Mouse (Mus musculus): Measurements from ENCODE around the gene Tex2.
"Not testable (repeated sequence)": the region's sequence is repeated elsewhere in the genome, so short reads cannot be mapped to it uniquely, and the experiment has no call there.

Tex2 gene

GRCm38 (mm10) chr11:106503425-106503717 lies 109.9 kb downstream of the Tex2 start:
- no peak for DNase-seq

GRCm38 (mm10) chr11:106502631-106503424 lies 110.4 kb downstream of the Tex2 start:
- DNase-seq: no peak

DNA sequence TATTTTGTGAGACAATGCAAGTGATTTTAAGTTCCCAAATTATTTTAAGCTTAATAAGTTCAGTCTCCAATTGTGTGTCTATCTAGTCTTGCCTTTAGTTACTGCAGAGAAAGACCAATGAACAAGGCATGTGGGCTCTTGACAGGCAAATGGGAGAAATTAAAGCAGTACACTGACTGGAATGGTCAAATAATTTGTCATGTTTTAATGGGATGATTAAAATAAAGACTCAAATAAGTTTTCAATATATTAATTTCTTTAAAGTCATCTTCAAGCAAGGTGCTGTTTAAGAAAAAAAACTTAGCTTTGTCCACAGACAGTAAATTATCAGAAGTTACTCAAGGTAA lies 111.1 kb downstream of the Tex2 start:
- DNase-seq: no peak

GRCm38 (mm10) chr11:106501308-106502158 lies 111.7 kb downstream of the Tex2 start:
- DNase-seq: peak; percentile 77 to 80

DNA sequence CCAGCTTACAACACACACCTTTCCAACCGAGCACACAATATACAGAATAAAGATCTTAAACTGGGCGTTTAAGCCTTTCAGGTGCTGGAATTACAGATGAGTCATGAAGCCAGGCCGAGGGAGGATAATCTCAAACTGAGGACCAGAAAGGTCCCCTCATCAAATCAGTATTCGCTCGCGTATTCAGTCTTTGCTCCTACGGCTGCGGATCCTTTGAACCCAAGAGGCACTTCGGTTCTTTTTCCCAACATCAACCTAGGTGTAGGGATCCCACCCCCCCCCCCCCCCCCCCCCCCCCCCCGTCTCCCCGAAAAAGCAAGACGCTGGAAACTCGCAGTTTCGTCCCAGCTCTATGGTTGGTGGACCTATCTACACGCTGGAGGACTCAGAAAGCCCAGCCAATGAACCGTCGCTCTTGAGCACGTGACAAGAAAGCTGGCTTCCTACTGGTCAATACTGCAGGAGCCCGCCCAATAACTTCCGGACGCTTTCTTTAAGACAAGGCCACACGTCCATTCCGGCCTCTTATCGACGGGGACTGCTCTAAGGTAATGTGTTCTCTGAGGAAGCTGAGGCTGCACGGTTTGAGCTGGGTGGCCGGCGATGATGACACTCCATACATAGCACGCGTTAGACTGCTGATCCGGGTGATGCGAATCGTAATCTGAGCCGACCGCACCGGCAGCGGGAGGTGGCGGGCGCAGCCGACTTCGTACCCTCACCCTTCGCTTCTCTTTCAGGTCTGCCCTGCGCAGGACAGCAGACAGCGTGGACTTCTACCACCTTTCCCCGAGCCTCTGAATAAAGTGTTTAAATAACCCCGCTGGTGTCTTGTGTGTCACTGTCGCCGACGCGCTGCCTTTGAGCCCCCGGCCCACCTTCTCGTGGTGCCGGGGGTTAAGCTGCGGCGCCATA lies 112.6 kb downstream of the Tex2 start:
- DNase-seq: peak; percentile 95 to 96

DNA sequence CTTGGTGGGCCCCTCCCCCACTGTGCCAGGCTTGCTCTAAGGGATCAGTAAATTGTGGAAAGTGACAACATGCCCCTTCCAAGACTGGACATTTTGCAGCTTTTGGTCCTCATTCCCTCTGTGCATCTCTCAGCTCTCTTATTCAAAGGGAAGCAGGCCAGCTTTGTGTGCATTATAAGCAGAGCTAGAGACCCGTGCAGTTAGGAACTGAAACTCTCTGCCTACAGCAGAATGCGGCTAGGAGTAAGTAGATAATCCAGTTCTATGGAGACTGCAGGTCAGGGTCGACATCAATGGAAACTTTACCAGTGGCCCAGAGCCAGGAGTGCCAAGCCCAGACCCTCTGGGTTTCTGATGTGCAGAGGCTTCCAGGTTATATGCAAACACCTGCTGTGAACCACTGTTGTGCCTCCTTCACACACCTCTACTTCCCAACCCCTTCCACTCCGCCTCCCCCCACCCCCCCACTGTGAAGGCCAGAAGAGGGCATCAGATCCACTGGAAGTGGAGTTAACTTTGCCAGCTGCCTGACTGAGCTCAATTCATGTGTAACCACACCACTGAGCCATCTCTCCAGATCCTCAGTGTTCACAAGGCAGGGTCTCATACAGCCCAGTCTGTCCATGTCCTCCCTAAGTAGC lies 114.4 kb downstream of the Tex2 start:
- no peak for DNase-seq

- no peak for DNase-seq
Measured at GRCm38 (mm10) chr11:106497926-106498325, 115.3 kb downstream of the Tex2 start.

DNA sequence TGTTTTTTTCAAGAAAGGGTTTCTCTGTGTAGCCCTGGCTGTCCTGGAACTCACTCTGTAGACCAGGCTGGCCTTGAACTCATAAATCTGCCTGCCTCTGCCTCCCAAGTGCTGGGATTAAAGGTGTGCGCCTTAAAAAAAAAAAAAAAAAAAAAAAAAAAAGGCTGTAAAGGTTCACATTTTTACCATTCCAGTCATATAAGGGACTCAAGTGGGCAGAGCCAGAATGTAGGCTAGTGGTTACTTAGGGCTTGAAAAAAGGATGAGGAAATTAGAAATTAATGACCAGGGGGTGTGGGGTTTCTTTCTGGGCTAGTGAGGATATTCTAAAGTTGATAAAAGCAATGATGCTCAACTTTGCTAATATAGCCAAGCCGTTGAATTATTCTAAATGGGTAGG lies 116.2 kb downstream of the Tex2 start:
- not testable (repeated sequence) for DNase-seq

GRCm38 (mm10) chr11:106492984-106493669 lies 120.1 kb downstream of the Tex2 start:
- DNase-seq: no peak

GRCm38 (mm10) chr11:106491393-106491792 lies 121.8 kb downstream of the Tex2 start:
- DNase-seq: peak; percentile 56 to 69

GRCm38 (mm10) chr11:106490600-106490999 lies 122.6 kb downstream of the Tex2 start:
- DNase-seq: not testable (repeated sequence)

- DNase-seq: peak in 1 of 2 experiments; percentile 37
Measured at GRCm38 (mm10) chr11:106490057-106490456, 123.2 kb downstream of the Tex2 start.

DNA sequence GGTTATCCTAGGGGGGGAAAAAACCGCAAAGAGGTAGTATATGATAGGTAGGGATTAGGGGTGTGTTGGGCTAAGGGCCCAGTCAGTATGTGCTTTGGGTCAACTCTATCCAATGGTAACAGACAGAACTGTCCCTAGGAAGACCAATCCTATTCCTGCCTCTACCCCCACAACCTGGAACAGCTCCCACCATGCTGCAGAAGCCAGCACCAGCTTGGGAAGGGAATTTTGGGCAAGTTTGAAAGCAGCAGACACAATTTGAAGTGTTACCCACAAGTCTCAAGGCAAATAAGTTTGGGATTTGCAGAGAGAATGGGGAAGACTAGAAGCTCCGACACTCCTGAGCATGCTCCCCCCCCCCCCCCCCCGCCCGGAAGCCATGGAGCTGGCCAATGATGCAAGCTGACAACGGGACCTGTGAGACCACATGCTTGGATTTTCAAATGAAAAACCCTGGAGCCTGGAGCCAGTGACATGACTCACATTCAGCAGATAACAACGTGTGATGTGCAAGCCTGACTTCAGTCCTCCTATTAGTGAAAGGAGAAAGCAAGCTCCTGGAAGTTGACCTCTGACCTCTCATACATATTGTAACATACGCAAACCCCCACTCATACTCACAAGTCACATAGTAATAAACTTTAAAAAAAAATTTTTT lies 124.1 kb downstream of the Tex2 start:
- DNase-seq: no peak

- peak in 1 of 2 experiments; percentile 80 for DNase-seq
Measured at GRCm38 (mm10) chr11:106488126-106488561, 125.1 kb downstream of the Tex2 start.

GRCm38 (mm10) chr11:106487733-106488115 lies 125.5 kb downstream of the Tex2 start, which contains the start of gene Ern1:
Gene Ern1 (minus strand): TSS chr11:106487852.
- DNase-seq: peak; percentile 96 to 98

- DNase-seq: no peak
Measured at GRCm38 (mm10) chr11:106486866-106487732, 126.1 kb downstream of the Tex2 start.

DNA sequence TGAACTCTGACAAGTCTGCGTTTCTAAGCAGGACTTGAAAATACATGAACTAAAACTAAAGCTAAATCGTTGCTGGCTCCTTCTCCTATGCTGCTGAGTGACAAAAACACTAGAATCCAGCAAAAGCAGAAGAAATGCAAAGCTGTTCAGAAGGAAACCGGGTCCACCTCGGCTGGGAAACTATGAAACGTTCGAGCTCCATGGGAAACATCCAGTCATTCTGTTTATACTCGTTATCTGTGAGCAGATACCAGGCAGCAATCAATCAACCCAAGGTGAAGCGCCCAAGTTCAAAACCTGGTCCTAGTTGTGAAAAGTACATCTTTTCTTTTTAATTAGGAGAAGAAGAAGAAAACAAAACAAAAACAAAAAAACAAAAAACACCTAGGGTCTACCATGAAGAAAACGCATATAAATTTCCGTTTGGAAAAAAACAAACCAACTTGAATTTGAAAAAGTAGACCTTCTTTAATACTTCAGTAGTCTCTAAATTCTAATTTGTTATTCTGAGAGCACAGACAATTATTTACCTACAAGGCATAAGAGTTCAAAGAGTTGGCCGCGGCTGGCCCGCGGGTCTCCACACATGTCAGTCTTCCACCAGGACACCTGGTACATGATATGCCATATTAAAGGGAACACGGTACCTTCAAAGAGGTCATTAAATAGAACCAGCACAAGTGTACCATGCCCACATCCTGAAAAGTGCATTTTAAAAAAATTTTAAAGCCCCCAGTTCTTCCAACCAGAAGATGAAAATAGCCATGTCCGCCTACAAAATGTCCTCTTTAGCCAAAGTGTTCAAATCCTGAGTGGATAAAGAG lies 127.0 kb downstream of the Tex2 start:
- no peak for DNase-seq

- no peak for DNase-seq
Measured at GRCm38 (mm10) chr11:106485611-106486010, 127.6 kb downstream of the Tex2 start.

DNA sequence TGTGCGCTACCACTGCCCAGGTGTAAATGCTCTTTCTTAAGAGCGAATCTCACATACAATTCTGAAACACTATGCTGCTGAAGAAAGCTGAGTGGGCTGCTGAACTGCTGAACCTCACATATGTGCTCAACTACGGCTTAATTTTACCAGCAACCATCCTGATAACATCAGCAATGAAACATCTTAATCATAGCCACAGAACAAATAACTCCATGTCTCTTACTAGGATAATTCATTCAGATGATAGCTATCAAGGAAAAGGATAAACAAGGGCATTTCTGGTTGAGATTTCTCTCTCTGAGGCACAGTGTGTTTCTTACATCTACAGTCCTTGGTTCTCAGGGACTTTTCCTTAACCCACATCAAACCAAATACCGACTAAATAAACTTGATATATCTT lies 128.3 kb downstream of the Tex2 start:
- no peak for DNase-seq
